Mouse (Mus musculus): ENCODE measurements around the gene Plk1. TPM values are rescaled to one million over a fixed set of nuclear protein-coding genes. Genes with fewer than 3 reads are reported as not detected.

Gene Plk1
- polyA plus RNA-seq, 1 experiment from 2014 or later: 197 TPM

- Histone ChIP-seq H3K4me1 (replicated peaks; ENCODE audit: control insufficient read depth, insufficient read depth, low read length) (no peaks in the 10 kb centered on the region), H3K9me3 (ENCODE audit: control insufficient read depth, low read length) (no peaks in the 10 kb centered on the region), H3K36me3 (ENCODE audit: control insufficient read depth, insufficient read depth, low read length) (no peaks in the 10 kb centered on the region), H3K4me2 (ENCODE audit: low read depth, low read length, severe bottlenecking) (no peak overlapping the region), H3K27me3 (ENCODE audit: control insufficient read depth, insufficient read depth, low read length) (no peaks in the 10 kb centered on the region), H3K27ac (ENCODE audit: low read depth, low read length) (no peak overlapping the region), H3K4me3 (ENCODE audit: low read depth, low read length) (no peak overlapping the region), H3K9ac (ENCODE audit: low read length) (no peak overlapping the region)
- ATAC-seq (replicated peaks; ENCODE audit: low FRiP score) (no peak), DNase-seq (ENCODE audit: low spot score) (no peak)
- 31% methylated on average over 5 of the region's 5 CpGs for WGBS
Observed at GRCm38 (mm10) chr7:122199296-122199695, 40.1 kb downstream of the Plk1 start.

DNA sequence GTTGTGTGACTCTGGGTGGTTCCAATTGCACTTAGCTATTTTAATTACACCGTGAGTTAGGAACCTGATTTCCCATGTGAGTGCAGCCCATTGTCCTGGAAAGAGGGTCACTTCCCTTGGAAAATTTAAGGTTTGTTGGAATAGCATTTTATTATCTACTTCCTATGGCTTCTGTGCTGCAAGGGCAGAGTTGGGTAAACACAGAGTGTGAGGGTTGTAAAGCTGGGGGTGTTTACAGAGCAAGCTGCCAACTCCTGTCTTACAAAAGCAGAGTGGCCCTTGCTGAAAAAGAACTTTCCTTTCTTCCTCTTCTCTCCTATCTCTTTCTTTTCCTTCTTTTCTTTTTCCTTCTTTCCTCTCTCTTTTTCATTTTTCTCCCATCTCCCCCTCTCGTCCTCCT, 44.7 kb downstream of the Plk1 start:
- WGBS: 59% methylated on average over 2 of the region's 2 CpGs
- Histone ChIP-seq H3K27ac (ENCODE audit: low read depth, low read length) (no peak overlapping the region), H3K36me3 (ENCODE audit: control insufficient read depth, insufficient read depth, low read length) (no peaks in the 10 kb centered on the region), H3K9me3 (ENCODE audit: control insufficient read depth, low read length) (no peaks in the 10 kb centered on the region), H3K4me1 (replicated peaks; ENCODE audit: control insufficient read depth, insufficient read depth, low read length) (no peaks in the 10 kb centered on the region), H3K9ac (ENCODE audit: low read length) (no peak overlapping the region), H3K27me3 (ENCODE audit: control insufficient read depth, insufficient read depth, low read length) (no peaks in the 10 kb centered on the region), H3K4me2 (ENCODE audit: low read depth, low read length, severe bottlenecking) (no peak overlapping the region), H3K4me3 (ENCODE audit: low read depth, low read length) (no peak overlapping the region)
- no peak for ATAC-seq (replicated peaks; ENCODE audit: low FRiP score)
- no peak for DNase-seq (ENCODE audit: low spot score)

- H3K4me2 ChIP-seq (ENCODE audit: low read depth, low read length, severe bottlenecking): no peak overlapping the region
- no peak overlapping the region for H3K4me3 ChIP-seq (ENCODE audit: low read depth, low read length)
- DNase-seq (ENCODE audit: low spot score) (no peak), ATAC-seq (replicated peaks; ENCODE audit: low FRiP score) (no peak)
- no peaks in the 10 kb centered on the region for H3K4me1 ChIP-seq (replicated peaks; ENCODE audit: control insufficient read depth, insufficient read depth, low read length)
- no peaks in the 10 kb centered on the region for H3K27me3 ChIP-seq (ENCODE audit: control insufficient read depth, insufficient read depth, low read length)
- WGBS: 87% methylated on average over 2 of the region's 2 CpGs
- H3K9me3 ChIP-seq (ENCODE audit: control insufficient read depth, low read length): no peaks in the 10 kb centered on the region
- no peak overlapping the region for H3K27ac ChIP-seq (ENCODE audit: low read depth, low read length)
- H3K36me3 ChIP-seq (ENCODE audit: control insufficient read depth, insufficient read depth, low read length): no peaks in the 10 kb centered on the region
- no peak overlapping the region for H3K9ac ChIP-seq (ENCODE audit: low read length)
Observed at GRCm38 (mm10) chr7:122206121-122206520, 46.9 kb downstream of the Plk1 start.

GRCm38 (mm10) chr7:122208276-122209021, 49.2 kb downstream of the Plk1 start:
- Histone ChIP-seq H3K9me3 (ENCODE audit: control insufficient read depth, low read length) (no peaks in the 10 kb centered on the region), H3K27ac (ENCODE audit: low read depth, low read length) (no peak overlapping the region), H3K4me1 (replicated peaks; ENCODE audit: control insufficient read depth, insufficient read depth, low read length) (no peaks in the 10 kb centered on the region), H3K4me3 (ENCODE audit: low read depth, low read length) (no peak overlapping the region), H3K27me3 (ENCODE audit: control insufficient read depth, insufficient read depth, low read length) (no peaks in the 10 kb centered on the region), H3K9ac (ENCODE audit: low read length) (no peak overlapping the region), H3K4me2 (ENCODE audit: low read depth, low read length, severe bottlenecking) (no peak overlapping the region), H3K36me3 (ENCODE audit: control insufficient read depth, insufficient read depth, low read length) (no peaks in the 10 kb centered on the region)
- DNase-seq (ENCODE audit: low spot score): no peak
- WGBS: 64% methylated on average over 7 of the region's 7 CpGs
- no peak for ATAC-seq (replicated peaks; ENCODE audit: low FRiP score)

DNA sequence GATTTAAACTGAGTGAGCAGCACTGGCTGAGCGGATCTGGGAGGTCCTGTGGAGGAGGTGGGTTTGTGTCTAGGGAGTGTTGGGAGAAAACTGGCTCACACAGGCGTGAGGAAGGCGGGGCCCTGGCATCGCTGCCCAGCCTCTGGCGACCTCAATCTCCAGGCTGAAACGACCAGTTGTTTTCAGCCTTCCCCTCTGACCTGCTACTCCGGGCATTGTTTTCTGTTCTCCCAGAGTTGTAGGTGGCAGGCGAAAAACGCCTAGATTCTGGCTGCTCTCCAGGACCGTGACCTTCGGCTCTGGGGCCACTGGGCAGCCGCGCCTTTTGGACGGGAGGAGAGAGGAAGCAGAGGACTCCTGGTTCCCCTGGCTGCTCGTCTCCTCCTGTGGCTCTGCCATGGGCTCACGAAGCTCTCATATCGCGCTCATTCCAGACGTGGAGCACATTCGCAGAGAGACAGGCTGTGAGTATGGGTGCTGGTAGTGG, 60.1 kb downstream of the Plk1 start, which contains the start of gene Chp2:
Gene Chp2, plus strand, starts transcription at position 182 of the 487 bp plus-strand sequence.
- Histone ChIP-seq H3K27me3 (ENCODE audit: control insufficient read depth, insufficient read depth, low read length) (no peaks in the 10 kb centered on the region), H3K4me3 (ENCODE audit: low read depth, low read length) (no peak within 1 kb of the TSS), H3K9ac (ENCODE audit: low read length) (peak within 1 kb of the TSS; percentile 7; the same call in 1 of the 2 replicates), H3K27ac (ENCODE audit: low read depth, low read length) (no peak within 1 kb of the TSS), H3K9me3 (ENCODE audit: control insufficient read depth, low read length) (no peaks in the 10 kb centered on the region), H3K4me2 (ENCODE audit: low read depth, low read length, severe bottlenecking) (peak within 1 kb of the TSS; percentile 32), H3K36me3 (ENCODE audit: control insufficient read depth, insufficient read depth, low read length) (no peaks in the 10 kb centered on the region), H3K4me1 (replicated peaks; ENCODE audit: control insufficient read depth, insufficient read depth, low read length) (no peaks in the 10 kb centered on the region)
- DNase-seq (ENCODE audit: low spot score) (no peak), ATAC-seq (replicated peaks; ENCODE audit: low FRiP score) (no peak)
- 26% methylated on average over 20 of the region's 20 CpGs for WGBS

Other genes with a start within 250 kb of the Plk1 start
- gene Cog7, start 177.7 kb upstream of the Plk1 start, polyA plus RNA-seq (2014; fragmentation: Nextera tagmentation; extraction: Ambion mirVana): 22.0 and 23.8 TPM in 2 replicates
- gene Gga2, start 138.2 kb upstream of the Plk1 start, polyA plus RNA-seq (2014; fragmentation: Nextera tagmentation; extraction: Ambion mirVana): 60.1 and 60.6 TPM in 2 replicates
- gene Ubfd1, start 92.3 kb upstream of the Plk1 start, polyA plus RNA-seq (2014; fragmentation: Nextera tagmentation; extraction: Ambion mirVana): 89.0 and 90.6 TPM in 2 replicates
- 18.1 and 18.3 TPM in 2 replicates for gene Ears2, start 92.2 kb upstream of the Plk1 start, polyA plus RNA-seq (2014; fragmentation: Nextera tagmentation; extraction: Ambion mirVana)
- gene Ndufab1, start 57.6 kb upstream of the Plk1 start, polyA plus RNA-seq (2014; fragmentation: Nextera tagmentation; extraction: Ambion mirVana): 625 TPM in 2 replicates
- 25.3 and 27.0 TPM in 2 replicates for gene Palb2, start 26.5 kb upstream of the Plk1 start, polyA plus RNA-seq (2014; fragmentation: Nextera tagmentation; extraction: Ambion mirVana)
- gene Dctn5, start 26.4 kb upstream of the Plk1 start, polyA plus RNA-seq (2014; fragmentation: Nextera tagmentation; extraction: Ambion mirVana): 126 and 135 TPM in 2 replicates
- 0.09 and 0.23 TPM in 2 replicates for gene Ern2, start 26.8 kb downstream of the Plk1 start, polyA plus RNA-seq (2014; fragmentation: Nextera tagmentation; extraction: Ambion mirVana)
- not detected in 2 replicates for gene Chp2, start 60.1 kb downstream of the Plk1 start, polyA plus RNA-seq (2014; fragmentation: Nextera tagmentation; extraction: Ambion mirVana)
- 10.0 and 13.0 TPM in 2 replicates for gene Prkcb, start 129.3 kb downstream of the Plk1 start, polyA plus RNA-seq (2014; fragmentation: Nextera tagmentation; extraction: Ambion mirVana)